In the genomic region with DNA sequence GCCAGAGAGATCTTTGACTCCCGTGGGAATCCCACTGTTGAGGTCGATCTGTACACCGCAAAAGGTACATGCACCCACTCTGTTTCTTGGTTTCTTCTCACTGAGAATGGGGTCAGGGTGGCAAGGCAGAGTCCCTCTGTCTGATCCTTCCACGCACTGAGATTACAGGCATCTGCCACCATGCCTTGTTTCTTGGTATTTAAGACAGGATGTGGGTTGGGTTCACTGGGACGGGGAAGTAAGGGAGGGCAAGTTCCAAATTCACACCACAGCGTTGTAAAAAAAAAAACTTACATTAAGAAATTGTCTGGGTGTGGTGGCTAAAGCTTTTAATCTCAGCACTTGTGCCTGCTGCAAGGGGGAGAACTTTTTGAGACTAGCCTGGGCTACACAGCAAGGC, we compare ENCODE assay signal across 8 mouse cellular contexts. TPM values are rescaled to one million over a fixed set of nuclear protein-coding genes. Genes with fewer than 3 reads are reported as not detected.
A peak's percentile ranks its signal among the peaks of the same experiment; 100 is the strongest.
DNase-seq lines count a peak whose midpoint lies in the region; ATAC-seq lines count a peak whose summit lies in the region.

No protein-coding gene starts in this region.

- peaks cover 30% of the 10 kb centered on the region for H3K36me3 ChIP-seq in macrophage (ENCODE audit: inconsistent target)

- H3K79me2 ChIP-seq in macrophage (ENCODE audit: inconsistent target): peaks cover 75% of the 10 kb centered on the region

- peak; percentile 69 for DNase-seq in 3T3-L1 (ENCODE audit: low read depth, low spot score)
- DNase-seq in thymus, postnatal 36 days: peak; percentile 33 to 38
- no peak for DNase-seq in embryo, embryonic 9.5 days (ENCODE audit: extremely low spot score)
- DNase-seq in c-Kit-positive CD71-positive TER-119-positive erythroid progenitor cells, embryonic 14.5 days (ENCODE audit: low spot score): no peak
- DNase-seq in kidney, postnatal 14 days: no peak

- H3K4me3 ChIP-seq in macrophage (ENCODE audit: inconsistent target): peak overlapping the region; percentile 87; the same call in 1 of the 2 replicates

- ATAC-seq in CD4-positive, CD25-positive, alpha-beta regulatory T cell, adult 4 months: peak; percentile 44
- ATAC-seq in granulocyte monocyte progenitor cell, adult 5-6 weeks (replicated peaks; ENCODE audit: poor library complexity, severe bottlenecking): peak; percentile 13; the same call in 1 of the 2 replicates

- 26% methylated on average over 6 of the region's 6 CpGs for WGBS in macrophage (ENCODE audit: missing documents)

- peak overlapping the region; percentile 94 for H3K27ac ChIP-seq in macrophage

RNA-seq across cellular contexts. Expression of gene Eno1, which starts 3.0 kb away (rescaled TPM):
- polyA plus RNA-seq in CD4-positive, CD25-positive, alpha-beta regulatory T cell, adult 4 months (2017; shearing (Covaris generic)): 1,000 to 10,000 TPM in 1 of 2 experiments, 100 to 1,000 TPM in 1; 733 to 1,178 TPM
- total RNA-seq in granulocyte monocyte progenitor cell, adult 5-6 weeks (2014; fragmentation: Nextera tagmentation): 409 and 424 TPM in 2 replicates
- 380 and 423 TPM in 2 replicates for total RNA-seq in granulocyte monocyte progenitor cell, adult 5-6 weeks (2017)
- total RNA-seq in macrophage (2018; cell fraction: chromatin; rRNA removed): 100 to 1,000 TPM in 3 of 26 experiments, 10 to 100 TPM in 23; 12.6 to 121 (median 44.0) TPM
- total RNA-seq in macrophage (2018; cell fraction: cytosol; rRNA removed): 100 to 1,000 TPM; 169 to 326 (median 246) TPM
- total RNA-seq in macrophage (2018; cell fraction: nucleus; rRNA removed): 100 to 1,000 TPM in 5 of 26 experiments, 10 to 100 TPM in 21; 41.3 to 178 (median 77.0) TPM
- 167 to 467 TPM (median 266 TPM) in 3 replicates for polyA plus RNA-seq in macrophage (2018)

RNA-seq across cellular contexts. Expression of gene Car6, which starts 38.4 kb away (rescaled TPM):
- polyA plus RNA-seq in CD4-positive, CD25-positive, alpha-beta regulatory T cell, adult 4 months (2017; shearing (Covaris generic)): not detected
- total RNA-seq in granulocyte monocyte progenitor cell, adult 5-6 weeks (2014; fragmentation: Nextera tagmentation): not detected in 2 replicates
- total RNA-seq in granulocyte monocyte progenitor cell, adult 5-6 weeks (2017): not detected in 2 replicates
- total RNA-seq in macrophage (2018; cell fraction: chromatin; rRNA removed): not detected
- under 1 TPM; 0.10 to 0.88 (median 0.33) TPM for total RNA-seq in macrophage (2018; cell fraction: cytosol; rRNA removed)
- 1 to 10 TPM in 1 of 26 experiments, under 1 TPM in 2, not detected in 23; 0.72 to 1.0 (median 0.83) TPM for total RNA-seq in macrophage (2018; cell fraction: nucleus; rRNA removed)
- 0.43 to 1.5 TPM in 2 of 3 replicates, not detected in the other for polyA plus RNA-seq in macrophage (2018)

RNA-seq across cellular contexts. Expression of gene Rere, which starts 41.9 kb away (rescaled TPM):
- polyA plus RNA-seq in CD4-positive, CD25-positive, alpha-beta regulatory T cell, adult 4 months (2017; shearing (Covaris generic)): 10 to 100 TPM; 24.7 to 28.4 TPM
- total RNA-seq in granulocyte monocyte progenitor cell, adult 5-6 weeks (2014; fragmentation: Nextera tagmentation): 78.8 and 90.6 TPM in 2 replicates
- total RNA-seq in granulocyte monocyte progenitor cell, adult 5-6 weeks (2017): 11.8 and 22.7 TPM in 2 replicates
- 100 to 1,000 TPM in 22 of 26 experiments, 10 to 100 TPM in 4; 86.1 to 283 (median 166) TPM for total RNA-seq in macrophage (2018; cell fraction: chromatin; rRNA removed)
- total RNA-seq in macrophage (2018; cell fraction: cytosol; rRNA removed): 10 to 100 TPM; 36.3 to 98.0 (median 67.3) TPM
- 100 to 1,000 TPM in 14 of 26 experiments, 10 to 100 TPM in 12; 49.7 to 195 (median 108) TPM for total RNA-seq in macrophage (2018; cell fraction: nucleus; rRNA removed)
- polyA plus RNA-seq in macrophage (2018): 24.3 to 57.0 TPM (median 55.3 TPM) in 3 replicates

Comparison
In these comparisons a context has a peak if more than half of its experiments do, and no peak if none do; other contexts are left out.
1. DNase-seq: peak in 3T3-L1 (single experiment) and thymus, postnatal 36 days (2 of 2); none in embryo, embryonic 9.5 days (single experiment), c-Kit-positive CD71-positive TER-119-positive erythroid progenitor cells, embryonic 14.5 days (single experiment) and kidney, postnatal 14 days (single experiment).